Mouse (Mus musculus) adrenal gland, postnatal 36 days (tissue): ENCODE measurements around the gene Utrn. TPM values are rescaled to one million over a fixed set of nuclear protein-coding genes. Genes with fewer than 3 reads are reported as not detected.

ENCODE experiments used
- DNase-seq, 2 experiments: peaks; one replicate each; pipeline ENCODE4 v3.0.0; 2021; ENCODE audit warnings: mixed read lengths in 1 of 2
- long read RNA-seq, 2 experiments: library from polyadenylated mRNA; stranded (forward); transcript quantifications; one replicate each; pipeline ENCODE4 v2.0.0; 2021; ENCODE audit warnings: borderline sequencing depth in 2 of 2
- total RNA-seq, 2 experiments: library from RNA; stranded (reverse); gene quantifications; 2 replicates each; pipeline ENCODE4 v1.2.3; 2021

The Utrn gene
- 100 to 1,000 TPM in 1 of 2 experiments, 10 to 100 TPM in 1; 98.5 to 102 TPM for total RNA-seq
- long read RNA-seq, experiment 1, partial matches to known transcripts: 13 of 19 reads
- long read RNA-seq, experiment 1, other reads (novel, unspliced or antisense): 2 of 19 reads
- long read RNA-seq, experiment 2, partial matches to known transcripts: 1 of 1 reads
- long read RNA-seq, experiment 2, other reads (novel, unspliced or antisense): 0 of 1 reads

DNA sequence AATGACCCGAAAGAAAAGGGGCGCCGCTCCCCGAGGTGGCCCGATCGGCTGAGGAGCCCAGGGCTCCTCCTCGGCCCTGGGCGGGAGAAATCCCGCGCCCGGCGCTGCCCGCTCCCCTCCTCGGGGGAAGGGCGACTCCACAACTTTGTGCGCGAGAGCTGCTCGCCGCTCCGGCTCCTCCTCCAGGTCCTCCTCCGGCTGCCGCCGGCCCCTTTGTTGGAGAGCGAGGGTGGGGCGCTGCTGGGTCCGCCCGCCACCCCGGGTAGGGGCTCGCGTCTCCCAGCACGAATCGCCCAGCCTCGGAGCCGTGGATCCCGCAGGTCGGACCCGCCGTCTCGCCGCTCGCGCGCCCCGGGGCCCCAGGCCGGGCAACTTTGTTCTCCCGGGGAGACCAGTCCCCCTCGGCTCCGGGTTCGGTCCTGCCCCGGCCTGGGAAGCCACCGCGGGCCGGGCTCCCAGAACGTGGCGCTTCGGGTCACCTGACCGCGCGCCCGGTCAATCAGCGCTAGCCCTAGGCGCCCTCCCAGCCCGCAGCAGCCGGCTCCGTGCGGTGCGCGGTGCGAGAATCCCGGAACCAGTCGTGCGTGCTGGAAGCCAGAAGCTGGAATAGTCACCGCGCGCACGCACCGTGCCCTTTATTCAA is at the start of gene Utrn:
Gene Utrn, minus strand, starts transcription at position 337 of the 643 bp plus-strand sequence.
- DNase-seq: peak; percentile 93 to 94

DNA sequence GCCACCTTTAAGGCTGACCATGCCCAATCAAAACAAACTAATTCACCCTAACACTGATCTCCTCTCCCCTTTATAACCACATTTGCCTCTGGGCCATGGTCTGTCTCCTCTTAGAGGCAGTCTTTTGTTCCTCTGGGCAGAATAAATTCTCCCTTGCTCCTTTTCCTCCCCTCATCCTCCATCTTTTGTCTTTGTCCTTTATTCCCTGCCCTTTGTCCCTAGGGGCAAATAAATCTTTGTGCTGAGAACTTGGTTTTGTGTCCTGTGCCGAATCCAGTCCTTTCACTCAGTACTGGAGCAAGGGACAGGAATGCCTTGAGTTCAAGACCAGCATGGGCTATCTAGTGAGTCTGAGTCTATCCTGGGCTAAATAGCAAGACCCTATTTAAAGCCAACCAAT is 48.5 kb upstream of the Utrn start:
- DNase-seq: no peak

DNA sequence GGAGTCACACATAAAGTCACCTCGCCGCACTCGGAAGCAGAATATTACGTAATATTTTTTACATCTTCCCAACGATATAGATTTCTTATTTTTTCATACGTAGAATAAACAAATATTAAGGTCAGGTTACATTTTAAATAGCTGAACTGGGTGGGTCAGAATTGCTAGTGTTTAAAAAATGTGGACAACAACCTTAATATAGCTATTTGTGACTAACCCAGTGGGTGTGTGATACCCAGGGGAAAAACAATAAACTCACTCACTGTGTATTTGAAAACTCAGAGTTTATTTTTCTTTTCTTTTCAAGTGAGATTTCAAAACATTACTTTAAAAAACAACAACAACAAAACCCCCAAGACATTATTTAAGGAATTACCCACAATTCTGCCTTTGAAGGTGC is 47.2 kb upstream of the Utrn start:
- DNase-seq: no peak

DNA sequence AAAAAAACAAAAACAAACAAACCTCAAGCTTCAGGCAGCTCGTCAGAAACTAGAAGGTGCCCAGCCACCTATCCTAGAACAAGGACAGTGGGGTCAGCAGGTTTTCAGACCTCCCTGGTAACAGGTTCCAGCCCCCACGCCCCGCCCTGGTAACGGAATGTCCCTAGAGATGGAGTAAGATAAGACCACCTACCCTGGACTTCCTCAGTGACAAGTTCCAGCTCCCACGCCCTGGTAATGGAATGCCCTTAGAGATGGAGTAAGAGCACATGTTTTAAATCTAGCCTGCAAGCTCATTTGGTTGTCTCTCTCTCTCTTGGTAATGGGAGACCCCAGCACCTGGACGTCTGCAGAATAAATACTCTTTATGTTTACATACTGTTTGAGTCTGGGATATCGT is 46.7 kb upstream of the Utrn start:
- no peak for DNase-seq

DNA sequence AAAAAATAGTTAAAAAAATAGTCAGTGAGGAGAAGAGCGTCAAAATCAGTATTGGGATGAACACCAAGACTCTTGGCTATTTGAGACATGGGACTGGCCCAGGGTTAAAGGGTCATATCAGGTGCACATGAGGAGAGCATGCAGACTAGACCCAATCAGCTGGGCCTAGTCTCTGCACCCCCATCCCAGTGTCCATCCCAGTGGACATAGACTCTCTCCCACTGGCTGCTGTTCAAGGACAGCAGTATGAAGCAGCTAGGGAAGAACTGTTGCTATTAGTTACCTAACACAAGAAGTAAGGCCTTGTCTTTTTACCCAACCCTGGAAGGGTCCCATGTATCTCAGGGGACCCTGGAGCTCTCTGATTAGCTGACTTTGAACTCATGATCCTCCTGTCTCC is 45.0 kb upstream of the Utrn start:
- peak; percentile 15 to 34 for DNase-seq

DNA sequence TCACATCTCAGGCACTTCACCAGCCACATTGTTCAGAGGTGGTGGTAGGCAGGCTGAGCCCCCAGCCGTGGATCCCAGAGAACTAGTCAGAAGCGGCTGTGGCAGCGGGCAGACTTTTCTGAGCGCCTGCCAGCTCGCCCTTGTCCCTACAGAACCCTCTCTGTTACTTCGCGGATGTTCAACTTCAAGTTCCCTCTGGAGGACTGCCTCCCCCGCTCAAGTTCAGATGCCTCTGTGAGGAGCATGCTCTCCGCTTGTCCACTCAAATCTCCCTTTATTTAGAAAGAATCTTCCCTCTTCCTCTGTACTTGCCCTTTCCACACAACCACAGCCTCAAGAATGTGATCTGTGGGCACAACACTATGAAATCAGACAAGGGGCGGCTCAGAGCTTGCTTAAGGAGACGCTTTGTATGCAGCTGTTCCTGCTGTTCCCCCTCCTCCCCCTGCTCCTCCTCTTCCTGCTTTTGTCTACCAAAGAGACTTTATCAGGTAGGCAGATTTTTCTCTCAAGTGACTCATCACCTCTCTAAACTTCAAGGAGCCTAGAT is 42.9 kb upstream of the Utrn start:
- peak in 1 of 2 experiments; percentile 14 for DNase-seq

DNA sequence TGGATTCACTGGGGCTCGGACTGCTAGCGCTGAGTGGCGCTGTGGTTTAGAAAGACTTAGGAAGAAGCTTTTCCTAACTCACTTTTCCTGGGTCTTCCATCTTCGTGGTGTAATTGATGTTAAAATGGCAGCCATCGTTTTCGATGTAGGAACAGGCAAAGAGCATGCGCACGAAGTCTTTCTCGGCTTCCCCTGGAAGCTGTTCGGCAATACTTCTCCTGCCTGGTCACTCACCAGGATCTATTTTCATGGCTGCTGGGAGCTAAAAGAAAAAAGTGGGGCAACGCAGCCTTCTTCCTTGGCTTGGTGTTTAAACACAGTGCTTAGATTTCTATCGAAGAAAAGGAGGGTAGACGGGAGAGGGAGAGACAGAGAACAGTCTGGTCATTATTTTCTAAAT is 42.3 kb upstream of the Utrn start:
- no peak for DNase-seq

DNA sequence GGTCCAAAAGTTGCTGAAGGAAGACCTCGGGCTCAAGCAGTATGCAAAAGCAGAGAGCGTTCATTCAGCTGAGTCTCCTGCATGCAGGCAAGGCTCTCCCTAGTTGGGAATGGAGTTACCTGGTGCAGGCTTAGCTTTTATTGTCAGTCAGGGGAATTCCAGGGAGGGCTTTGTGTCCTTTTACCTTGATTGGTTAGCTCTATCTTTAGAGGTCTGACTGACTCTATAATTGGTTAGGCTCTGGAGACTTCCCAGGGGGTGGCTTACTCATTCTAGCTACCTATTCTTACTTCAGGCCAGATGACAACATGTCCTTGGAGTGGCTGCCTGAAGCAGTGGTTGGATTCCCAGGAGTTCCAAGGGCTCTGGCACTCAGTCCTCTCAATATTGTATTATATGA is 40.7 kb upstream of the Utrn start:
- DNase-seq: no peak

DNA sequence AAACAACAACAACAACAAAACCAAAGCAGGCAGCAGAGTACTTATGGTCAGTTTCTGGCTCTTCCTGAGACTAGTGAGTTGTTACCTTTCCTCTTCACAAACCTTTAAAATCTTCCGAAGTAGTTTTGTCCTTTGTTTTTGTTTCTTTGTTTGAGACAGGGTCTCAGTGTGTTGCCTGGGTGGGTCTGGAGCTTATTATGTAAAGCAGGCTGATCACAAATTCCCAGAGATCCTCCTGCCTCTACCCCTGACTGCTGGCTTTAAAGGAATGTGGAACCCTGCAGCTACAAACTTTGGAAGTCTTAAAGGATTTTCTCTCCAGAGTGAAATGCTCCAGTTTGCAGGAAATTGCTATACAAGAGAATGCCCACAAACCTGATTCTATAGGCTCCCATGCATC is 40.0 kb upstream of the Utrn start:
- no peak for DNase-seq

DNA sequence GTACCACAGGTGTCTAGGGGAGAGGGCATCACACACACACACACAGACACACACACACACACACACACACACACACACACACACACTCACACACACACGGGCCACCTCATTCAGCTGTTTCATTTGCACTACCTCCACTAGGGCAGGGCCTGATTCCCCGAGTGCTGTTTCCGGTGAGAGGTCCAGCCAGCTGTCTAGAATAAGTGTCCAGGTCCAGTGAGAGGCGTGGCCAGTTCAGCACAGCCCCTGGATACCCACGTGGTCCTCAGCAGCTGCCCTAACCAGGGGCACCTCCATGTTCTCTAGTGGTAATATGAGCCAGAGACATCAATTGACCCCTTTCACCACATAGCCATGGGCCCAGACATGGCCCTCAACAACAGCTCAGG is 35.0 kb upstream of the Utrn start:
- DNase-seq: no peak

DNA sequence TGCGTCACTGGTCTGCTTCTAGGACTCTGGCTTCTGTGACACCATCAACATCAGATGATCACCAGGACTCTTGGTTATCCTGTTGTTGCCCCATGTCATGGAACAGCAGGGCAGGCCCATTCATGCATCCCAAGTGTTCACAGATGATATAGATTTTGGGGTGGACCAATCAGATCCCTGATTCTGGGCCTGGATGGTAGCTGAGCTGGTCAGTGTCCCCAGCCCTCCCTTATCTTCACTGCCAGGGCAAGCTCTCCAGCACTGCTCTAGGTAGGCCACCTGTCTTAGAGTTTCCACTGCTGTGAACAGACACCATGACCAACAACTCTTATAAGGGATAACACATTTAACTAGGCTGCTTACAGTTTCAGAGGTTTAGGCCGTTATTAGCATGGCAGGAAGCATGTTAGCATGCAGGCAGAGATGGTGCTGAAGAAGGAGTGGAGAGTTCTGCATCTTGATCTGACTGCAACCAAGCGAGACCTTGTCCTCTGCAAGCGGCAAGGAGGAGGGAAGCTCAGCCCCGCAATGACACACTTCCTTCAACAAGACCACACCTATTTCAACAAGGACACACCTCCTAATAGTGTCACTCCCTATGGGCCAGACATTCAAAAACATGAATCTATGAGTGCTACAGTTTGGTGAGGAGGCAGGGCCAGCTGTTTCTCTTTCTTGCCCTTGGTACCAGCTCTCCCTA is 34.4 kb upstream of the Utrn start:
- no peak for DNase-seq

DNA sequence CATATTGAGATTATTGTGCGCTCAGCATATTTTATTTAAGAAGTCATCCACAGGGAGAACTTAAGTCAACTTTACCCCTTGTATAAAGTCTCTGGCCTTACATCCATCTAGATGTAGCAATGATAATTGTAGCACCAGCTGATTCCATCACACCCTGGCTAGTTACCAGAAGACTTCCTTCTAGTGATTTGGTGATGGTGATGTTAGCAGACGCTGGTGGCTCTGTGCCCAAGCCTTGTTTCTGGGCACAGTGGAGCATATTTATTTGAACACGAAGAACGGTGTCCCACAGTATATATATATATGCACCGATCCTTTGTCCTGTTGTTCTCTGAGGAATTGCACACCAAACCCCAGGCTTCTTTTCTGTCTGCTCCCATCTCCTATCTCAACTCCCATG is 30.7 kb upstream of the Utrn start:
- DNase-seq: no peak

DNA sequence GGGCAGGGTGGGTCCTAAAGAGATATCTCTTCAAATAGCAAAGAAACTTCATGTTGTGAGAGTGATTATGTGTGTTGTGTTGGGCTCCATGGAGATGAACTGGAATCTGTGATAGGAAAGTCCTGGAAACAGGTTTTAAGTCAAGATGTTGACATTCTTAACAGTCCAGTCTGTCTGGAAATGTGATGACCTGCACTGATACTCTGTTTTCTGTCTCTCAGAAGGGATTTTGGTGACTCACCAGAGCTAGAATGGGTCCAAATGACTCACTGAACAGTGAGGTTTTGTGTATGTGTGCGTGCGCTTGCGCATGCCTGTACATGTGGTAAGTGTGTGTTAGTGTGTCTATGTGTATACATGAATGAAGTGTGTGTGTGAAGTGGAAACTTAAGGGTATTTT is 24.2 kb upstream of the Utrn start:
- DNase-seq: peak in 1 of 2 experiments; percentile 16

DNA sequence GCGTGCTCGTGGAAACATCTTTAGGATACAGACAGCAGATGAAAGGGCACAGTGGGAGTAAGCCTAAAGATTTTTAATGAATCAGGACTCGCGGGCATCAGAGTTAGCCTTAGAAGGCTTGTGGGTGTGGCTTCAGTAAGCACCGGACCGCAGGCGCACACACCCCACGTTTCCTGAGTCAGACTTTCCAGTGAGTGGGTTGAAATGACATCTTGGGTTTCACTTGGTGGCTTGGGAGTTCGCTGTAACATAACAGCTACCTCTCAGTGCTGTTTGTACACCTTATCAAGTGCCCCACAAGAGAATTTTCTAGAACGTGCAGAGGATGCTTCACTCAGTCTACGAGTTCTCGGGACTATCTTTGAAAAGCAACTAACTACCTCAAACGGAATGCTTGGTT is 19.2 kb upstream of the Utrn start:
- DNase-seq: no peak

DNA sequence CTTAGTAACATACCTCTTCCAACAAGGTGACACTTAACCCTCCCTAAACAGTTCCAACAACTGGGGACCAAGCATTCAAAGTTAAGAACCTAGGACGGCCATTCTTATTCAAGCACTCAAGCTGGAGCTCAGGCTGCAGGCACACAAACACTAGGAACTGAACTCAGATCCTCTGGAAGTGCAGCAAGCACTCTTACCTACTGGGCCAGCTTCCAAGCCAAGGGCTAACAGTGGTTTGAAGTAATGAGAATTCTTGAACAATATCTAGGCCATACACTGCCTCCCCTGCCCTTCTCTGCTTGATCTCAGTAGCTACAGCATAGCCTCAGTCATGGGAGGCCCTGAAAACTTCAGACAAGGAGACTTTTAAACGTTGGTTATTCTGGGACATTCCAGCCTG is 18.6 kb upstream of the Utrn start:
- DNase-seq: no peak

DNA sequence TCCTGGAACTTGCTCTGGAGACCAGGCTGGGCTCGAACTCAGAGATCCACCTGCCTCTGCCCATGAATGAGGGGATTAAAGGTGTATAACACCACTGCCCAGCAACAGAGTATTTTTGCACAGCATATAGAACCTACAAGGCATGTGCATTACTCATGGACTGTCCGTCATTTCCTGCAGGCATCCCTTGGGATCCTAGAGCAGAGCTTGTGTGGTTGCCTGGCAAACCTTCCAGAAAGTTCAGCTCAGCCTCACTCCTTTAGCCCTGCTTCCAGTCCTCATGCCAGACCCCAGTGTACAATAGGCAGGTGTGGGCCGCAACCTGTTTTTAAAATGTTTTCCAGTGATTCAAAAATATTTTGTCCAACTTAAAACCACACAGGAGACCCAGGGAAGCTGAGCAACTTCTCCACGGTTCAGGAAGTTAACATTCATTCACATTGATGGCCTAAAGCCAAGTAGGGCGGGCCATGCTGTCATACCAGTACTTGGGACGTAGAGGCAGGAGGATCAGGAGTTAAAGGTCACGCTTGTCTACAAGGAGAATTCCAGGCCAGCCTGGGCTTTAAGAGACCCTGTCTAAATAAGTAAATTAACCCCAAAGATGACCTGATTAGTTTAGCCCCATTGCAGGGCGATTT is 15.3 kb upstream of the Utrn start:
- peak; percentile 50 to 58 for DNase-seq

DNA sequence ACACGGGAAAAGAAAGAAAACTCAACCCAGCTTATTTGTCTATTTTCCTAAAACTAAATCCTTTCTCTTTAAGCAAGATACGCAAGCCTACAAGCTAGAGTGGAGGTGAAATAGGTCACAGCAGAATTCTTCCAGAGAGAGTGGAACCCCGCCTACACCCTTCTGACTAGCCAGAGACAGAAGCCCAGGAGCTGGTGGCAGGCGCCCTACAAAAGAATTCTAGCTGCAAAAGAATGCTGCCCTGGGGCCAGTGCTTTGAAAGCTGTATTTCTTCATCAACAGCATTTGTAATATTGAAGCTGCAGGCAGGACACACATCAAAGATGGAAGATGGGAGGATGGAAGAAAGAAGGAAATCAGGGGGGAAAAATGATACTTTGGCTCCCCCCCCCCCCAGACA is 12.7 kb upstream of the Utrn start:
- DNase-seq: no peak

DNA sequence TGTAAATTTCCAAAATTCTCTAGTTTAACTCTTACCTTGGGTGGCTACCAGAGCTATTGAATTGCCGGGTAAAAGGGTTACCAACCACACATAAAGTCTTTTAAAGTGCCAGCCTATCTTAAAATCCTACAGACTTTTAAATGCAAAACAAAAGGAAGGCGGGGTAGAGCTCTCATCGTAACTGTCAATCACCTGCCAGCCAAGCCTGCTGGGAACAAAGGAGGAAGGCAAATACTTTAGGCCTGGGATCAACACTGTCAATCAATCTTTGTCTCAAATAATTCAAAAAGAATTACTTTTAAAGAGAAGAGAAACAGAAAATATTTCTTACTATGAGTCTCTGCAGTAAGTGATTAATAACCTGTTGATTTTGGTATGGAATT is 10.1 kb upstream of the Utrn start:
- DNase-seq: no peak

DNA sequence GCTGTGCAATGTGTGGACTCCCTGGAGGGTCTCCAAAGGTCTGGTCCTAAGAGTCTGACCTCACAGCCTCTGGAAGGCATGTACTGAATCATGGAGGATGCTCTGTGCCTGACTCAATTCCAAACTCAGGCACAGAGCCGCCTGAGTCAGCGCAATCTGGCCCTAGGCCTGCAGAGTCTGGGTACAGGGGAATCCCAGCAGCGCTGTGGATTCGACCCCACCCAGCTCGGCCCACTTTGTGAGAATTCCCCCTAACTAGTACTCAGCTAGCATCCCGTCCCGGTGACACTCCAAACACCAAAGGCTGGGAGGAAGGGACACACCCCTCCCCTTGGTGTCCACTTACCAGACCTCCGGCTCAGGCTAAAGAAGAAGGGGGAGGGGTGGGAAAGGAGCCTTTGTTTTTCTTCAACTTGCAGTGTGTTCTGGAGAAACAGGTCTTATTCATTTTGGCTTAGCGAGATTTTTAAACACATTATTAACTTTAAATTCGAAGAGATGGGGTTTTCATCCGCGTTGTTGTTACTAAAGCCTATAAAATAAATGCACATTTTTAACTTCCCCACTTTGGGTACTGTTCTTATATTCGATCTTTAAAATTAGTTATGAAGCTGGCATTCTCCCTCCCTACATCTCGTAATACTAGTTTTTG is 9.6 kb upstream of the Utrn start:
- DNase-seq: peak; percentile 36 to 66

DNA sequence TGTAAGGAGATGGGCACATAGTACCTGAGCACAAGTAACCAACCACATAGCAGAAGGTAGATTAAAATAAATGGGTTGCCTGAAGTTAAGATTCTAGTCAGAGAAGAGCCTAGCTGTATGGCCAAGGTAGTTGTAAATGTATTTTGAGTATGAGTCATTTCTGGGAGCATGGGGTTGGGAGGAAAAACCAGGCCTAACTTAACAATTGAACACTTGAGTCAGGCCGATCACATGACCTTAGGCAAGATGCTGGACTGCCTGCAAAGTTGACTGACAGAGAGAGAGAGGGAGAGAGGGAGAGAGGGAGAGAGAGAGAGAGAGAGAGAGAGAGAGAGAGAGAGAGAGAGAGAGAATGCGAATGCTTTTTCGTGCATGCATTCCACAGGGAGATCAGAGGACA is 7.3 kb upstream of the Utrn start:
- no peak for DNase-seq

DNA sequence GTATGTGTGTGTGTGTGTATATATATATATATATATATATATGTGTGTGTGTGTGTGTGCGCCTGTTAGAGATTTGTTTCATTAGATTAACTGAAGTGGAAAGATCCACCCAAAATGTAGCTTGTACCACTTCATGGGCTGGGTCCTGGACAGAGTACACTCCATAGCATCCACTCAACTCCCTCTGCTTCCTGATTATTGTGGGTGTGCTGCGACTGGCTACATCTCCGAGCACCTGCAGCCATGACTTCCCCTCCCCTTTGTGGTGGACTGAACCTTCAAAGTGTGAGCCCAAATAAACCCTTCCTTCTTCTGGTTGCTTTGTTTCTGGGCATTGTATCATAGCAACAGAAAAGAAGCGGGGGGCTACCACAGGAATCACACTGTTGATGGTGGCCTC is 6.2 kb upstream of the Utrn start:
- DNase-seq: no peak

DNA sequence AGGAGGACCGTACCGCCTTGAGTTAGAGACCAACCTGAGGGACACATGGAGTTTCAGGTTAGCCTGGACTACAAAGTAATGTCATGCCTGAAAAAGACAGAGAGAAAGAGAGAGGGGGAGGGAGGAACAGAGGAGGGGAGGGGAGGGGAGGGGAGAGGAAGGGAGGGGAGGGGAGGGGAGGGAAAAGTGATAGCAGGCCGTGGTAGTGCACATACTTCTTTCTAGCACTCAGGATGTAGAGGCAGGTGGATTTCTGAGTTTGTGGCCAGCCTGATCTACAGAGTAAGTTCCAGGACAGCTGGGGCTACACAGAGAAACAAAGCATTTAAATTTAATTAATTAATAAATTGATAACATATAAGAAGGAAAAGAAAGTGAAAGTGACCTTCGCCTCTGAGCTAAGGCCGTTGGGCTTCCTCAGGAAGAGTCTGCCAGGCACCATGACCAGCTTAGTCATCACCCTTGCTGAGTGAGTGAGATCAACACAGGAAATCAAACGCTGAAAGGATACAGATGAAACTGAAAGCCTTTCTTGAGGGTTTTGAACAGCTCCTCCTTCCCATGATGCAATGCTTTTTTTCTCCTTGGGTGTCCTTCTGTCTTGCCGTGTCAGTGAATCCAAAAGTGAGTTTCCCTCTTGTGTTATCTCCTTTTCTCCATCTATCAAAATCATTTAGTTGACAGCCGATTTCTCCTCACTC is 5.6 kb upstream of the Utrn start:
- DNase-seq: peak; percentile 45 to 55
